In the genomic region with DNA sequence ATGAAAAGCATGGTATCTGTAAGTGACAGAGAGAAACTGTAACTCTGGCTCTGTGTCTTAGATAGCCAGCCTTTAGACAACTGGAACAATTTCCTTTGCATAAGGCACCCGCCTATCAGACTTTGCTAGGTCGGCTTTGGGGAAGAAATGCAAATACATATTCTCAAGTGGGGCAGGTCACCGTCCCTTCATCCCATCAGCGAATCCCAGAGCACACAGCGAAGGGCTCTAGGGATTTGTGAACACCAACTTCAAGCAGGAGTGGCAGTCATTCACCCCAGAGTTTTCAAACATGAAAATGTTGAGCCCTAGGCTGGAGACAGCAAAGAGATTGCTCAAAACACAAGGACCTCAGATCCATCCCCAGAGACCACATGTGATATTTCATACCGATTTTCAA, we compare ENCODE assay signal across 32 mouse cellular contexts.
"Had no signal": no experiment of that assay in that cellular context is flagged by ENCODE, and none has a peak within 500 bp of the region (broad histone marks: within the 10 kb centered on the region; RNA-seq: fewer than 3 reads in every experiment).

No protein-coding gene starts in this region.

- ATAC-seq: liver, embryonic 12.5 days; liver, postnatal 0 days; lung, postnatal 0 days; midbrain, embryonic 13.5 days; midbrain, embryonic 15.5 days; midbrain, embryonic 16.5 days had no signal

- H3K4me3 ChIP-seq: limb, embryonic 10.5 days; limb, embryonic 12.5 days; limb, embryonic 13.5 days; limb, embryonic 15.5 days; liver, embryonic 12.5 days; liver, embryonic 13.5 days; liver, embryonic 15.5 days; lung, embryonic 15.5 days; megakaryocyte, embryonic 14.5 days; midbrain, embryonic 10.5 days; midbrain, embryonic 12.5 days; midbrain, embryonic 13.5 days; midbrain, embryonic 15.5 days; myocyte; neural tube, embryonic 12.5 days had no signal

- H3K36me3 ChIP-seq: limb, embryonic 10.5 days; limb, embryonic 12.5 days; limb, embryonic 13.5 days; limb, embryonic 15.5 days; liver, embryonic 12.5 days; liver, embryonic 13.5 days; liver, embryonic 15.5 days; lung, embryonic 15.5 days; midbrain, embryonic 10.5 days; midbrain, embryonic 12.5 days; midbrain, embryonic 13.5 days; midbrain, embryonic 15.5 days; neural tube, embryonic 12.5 days had no signal

- H3K9ac ChIP-seq: limb, embryonic 12.5 days; limb, embryonic 13.5 days; limb, embryonic 15.5 days; liver, embryonic 12.5 days; liver, embryonic 13.5 days; liver, embryonic 14.5 days; liver, embryonic 15.5 days; liver, postnatal 0 days; lung, embryonic 14.5 days; lung, embryonic 15.5 days; midbrain, embryonic 12.5 days; midbrain, embryonic 13.5 days; midbrain, embryonic 15.5 days; neural tube, embryonic 12.5 days had no signal

- H3K9me3 ChIP-seq: limb, embryonic 10.5 days; limb, embryonic 12.5 days; limb, embryonic 13.5 days; limb, embryonic 15.5 days; liver, embryonic 12.5 days; liver, embryonic 13.5 days; liver, embryonic 15.5 days; lung, embryonic 15.5 days; midbrain, embryonic 10.5 days; midbrain, embryonic 12.5 days; midbrain, embryonic 13.5 days; midbrain, embryonic 15.5 days; neural tube, embryonic 12.5 days had no signal

- H3K4me2 ChIP-seq: limb, embryonic 12.5 days; limb, embryonic 13.5 days; limb, embryonic 15.5 days; liver, embryonic 11.5 days; liver, embryonic 12.5 days; liver, embryonic 13.5 days; liver, embryonic 15.5 days; lung, embryonic 14.5 days; lung, embryonic 15.5 days; midbrain, embryonic 11.5 days; midbrain, embryonic 12.5 days; midbrain, embryonic 13.5 days; midbrain, embryonic 15.5 days; neural tube, embryonic 12.5 days had no signal

- H3K27me3 ChIP-seq: limb, embryonic 12.5 days; limb, embryonic 13.5 days; limb, embryonic 15.5 days; liver, embryonic 12.5 days; liver, embryonic 13.5 days; liver, embryonic 15.5 days; lung, embryonic 15.5 days; megakaryocyte, embryonic 14.5 days; midbrain, embryonic 12.5 days; midbrain, embryonic 13.5 days; midbrain, embryonic 15.5 days; neural tube, embryonic 12.5 days had no signal

- H3K4me1 ChIP-seq: limb, embryonic 15.5 days; liver, embryonic 12.5 days; liver, embryonic 13.5 days; liver, embryonic 15.5 days; lung, embryonic 15.5 days; megakaryocyte, embryonic 14.5 days had no signal

- DNase-seq: left cerebral cortex, postnatal 4 days; liver; liver, embryonic 13.5 days; liver, postnatal 0 days; lung, adult 18-20 months; lung, adult 2 months; lung, embryonic 14.5 days; lung, postnatal 10 days; lung, postnatal 14 days; lung, postnatal 36 days; lung, postnatal 4 days; midbrain, embryonic 14.5 days had no signal

- H3K27ac ChIP-seq: limb, embryonic 10.5 days; limb, embryonic 12.5 days; limb, embryonic 13.5 days; limb, embryonic 15.5 days; liver, embryonic 12.5 days; liver, embryonic 13.5 days; liver, embryonic 14.5 days; liver, embryonic 15.5 days; lung, embryonic 15.5 days; macrophage; midbrain, embryonic 10.5 days; midbrain, embryonic 12.5 days; midbrain, embryonic 13.5 days; midbrain, embryonic 15.5 days; neural tube, embryonic 12.5 days had no signal
